Mouse (Mus musculus): ENCODE results near the gene Stx18.

Stx18 gene

DNA sequence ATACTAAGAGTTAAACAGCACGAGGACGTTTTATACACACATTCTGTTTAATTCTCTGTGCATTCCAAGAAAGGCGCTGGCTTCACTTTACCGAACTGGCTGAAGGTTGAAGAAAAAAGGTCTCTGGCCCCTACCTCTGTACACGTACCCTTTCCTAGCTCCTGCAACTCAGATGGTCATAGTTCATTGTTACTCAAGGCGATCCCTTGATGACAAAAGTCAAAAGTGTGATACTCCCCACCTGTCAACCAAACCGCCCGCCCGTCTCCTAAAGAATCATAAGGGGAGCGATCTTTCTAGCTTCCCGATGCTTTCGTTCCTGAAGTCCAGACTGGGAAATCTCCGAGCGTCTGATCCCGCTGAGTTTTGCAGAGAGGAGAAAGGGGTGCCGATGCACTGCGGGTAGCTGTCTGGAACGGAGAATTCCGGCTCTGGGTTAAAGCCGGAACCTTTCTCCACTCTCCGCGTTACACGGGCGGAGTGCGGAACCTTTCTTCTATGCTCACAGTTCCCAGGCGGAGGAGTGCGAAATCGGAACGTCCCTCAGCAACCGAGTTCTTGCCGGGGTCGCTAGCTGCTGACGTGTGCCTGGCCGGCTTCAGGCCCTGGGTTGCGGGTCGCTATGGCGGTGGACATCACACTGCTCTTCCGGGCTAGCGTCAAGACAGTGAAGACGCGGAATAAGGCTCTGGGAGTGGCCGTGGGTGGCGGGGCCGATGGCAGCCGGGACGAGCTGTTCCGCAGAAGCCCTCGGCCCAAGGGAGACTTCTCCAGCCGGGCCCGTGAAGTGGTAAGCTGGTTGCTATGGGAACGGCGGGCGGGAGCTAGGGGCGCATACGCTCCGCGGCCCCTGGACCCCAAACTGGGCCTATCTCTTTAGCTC, at the start of gene Stx18:
Gene Stx18, plus strand, starts transcription at position 33 of the 883 bp plus-strand sequence.
- DNase-seq (ENCODE audit: low spot score in 2 of 2) = peak; percentile 64 to 73

DNA sequence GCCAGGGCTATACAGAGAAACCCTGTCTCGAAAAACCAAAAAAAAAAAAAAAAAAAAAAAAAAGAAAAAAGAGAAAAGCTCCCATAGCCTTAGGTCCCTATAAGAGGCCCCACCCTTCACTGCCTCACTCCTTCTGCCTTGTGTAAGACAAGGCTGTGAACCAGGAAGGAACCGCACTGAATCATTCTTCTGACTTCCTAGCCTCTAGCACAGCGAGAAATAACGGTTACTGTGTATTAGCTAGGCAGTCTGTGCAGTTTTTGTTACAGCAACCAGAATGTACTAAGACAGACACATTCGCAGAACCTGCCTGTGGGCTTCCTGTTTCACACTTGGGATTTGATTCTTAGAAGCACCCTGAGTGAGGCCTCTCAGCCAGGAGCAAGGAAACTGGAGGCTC, 46.2 kb upstream of the Stx18 start:
- no peak for DNase-seq (ENCODE audit: low spot score in 2 of 2)

DNA sequence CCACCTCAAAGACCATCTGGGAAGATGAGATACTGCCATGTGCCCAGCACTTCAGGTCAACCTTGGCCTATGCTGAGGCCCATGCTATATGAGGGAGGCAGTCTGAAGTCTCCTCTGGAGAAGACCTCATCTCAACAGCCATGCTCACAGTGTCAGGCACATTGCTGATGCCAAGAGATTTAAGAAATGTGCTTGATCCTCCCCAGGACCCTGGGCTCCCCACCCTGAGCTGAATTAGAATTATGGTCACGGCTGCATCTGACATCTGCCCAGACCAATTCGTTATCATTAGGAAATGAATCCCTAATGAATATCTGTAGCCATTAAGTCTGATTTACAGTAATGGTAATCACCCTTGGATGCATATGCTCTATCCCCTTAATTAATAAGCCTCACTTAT, 39.7 kb upstream of the Stx18 start:
- no peak for DNase-seq (ENCODE audit: low spot score in 2 of 2)

DNA sequence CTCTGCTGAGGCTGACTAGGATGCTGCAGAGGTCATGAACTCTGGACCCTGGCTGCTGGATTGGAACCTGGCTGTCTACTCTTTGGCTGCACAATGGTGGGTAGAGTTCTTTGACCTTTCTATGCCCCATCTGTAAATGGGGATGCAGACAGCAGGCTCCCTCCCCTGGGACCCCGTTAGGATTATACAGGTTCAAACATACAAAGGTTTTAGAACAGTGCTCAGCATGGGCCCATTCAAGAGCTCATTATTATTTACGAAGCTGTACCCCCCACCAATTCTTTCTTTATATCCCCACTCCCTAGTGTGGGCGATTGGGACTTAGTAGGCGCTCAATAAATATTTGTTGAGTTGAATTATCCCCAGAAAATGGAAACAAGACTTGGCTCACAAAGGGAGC, 36.0 kb upstream of the Stx18 start:
- DNase-seq (ENCODE audit: low spot score in 2 of 2) = no peak

DNA sequence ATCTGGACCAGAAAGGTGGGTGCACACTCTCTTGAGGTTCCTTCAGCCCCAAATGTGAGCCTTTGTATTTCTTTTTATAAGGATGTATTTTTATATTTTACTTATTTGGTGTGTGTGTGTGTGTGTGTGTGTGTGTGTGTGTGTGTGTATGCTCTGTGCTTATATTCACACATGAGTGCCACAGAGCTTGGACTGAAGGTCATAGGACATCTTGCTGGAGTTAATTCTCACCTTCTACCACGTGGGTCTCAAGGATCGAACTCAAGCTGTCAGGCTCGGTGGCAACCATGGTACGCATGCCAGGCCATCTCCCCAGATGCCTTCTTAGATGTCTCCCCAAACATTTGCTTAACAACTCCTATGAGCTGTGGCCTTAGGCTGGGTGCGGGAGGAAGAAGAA, 33.8 kb upstream of the Stx18 start:
- DNase-seq (ENCODE audit: low spot score in 2 of 2) = no peak

DNA sequence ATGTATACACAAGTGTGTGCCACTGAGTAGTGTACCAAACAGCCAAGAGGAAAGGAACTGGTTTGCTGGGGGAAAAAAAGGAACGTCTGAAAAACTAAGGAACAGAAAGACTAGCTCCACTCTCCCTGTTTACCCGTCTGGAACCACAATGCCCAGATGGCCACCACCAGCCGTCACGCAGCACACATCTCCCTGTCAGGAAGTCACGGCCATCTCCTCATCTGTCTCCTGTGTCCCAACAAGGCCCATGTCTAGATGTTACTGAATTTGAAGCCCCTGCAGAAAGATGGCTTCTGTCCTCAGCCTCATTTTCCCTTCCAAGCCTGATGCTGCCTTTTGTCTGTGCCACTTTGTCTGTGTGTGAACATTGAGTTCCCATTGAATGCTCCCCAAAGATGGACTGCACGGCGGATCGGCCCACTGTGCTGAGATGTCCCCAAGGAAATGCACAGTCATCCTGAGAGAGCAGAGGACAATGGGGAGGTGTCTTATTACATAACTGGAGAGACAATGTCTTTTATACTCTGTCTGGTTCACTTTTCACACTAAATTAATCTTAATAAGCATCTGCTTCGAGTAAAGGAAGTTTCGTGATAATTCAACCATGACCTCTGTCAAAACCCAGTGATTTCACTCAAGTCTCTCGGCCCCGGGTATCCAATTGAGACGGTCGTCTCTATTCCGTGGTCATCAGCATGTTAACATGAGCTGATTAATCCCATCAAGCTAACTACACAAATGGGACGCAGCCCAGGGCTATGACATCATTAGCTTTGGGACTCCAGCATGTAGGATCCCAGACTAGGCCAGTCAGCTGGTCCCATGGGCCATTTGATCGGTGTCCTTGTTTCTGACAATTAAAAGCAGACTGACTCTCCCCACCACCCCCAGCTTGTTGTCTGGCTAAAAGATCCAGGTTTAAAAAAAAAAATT, 31.9 kb upstream of the Stx18 start:
- DNase-seq (ENCODE audit: low spot score in 2 of 2) = no peak

DNA sequence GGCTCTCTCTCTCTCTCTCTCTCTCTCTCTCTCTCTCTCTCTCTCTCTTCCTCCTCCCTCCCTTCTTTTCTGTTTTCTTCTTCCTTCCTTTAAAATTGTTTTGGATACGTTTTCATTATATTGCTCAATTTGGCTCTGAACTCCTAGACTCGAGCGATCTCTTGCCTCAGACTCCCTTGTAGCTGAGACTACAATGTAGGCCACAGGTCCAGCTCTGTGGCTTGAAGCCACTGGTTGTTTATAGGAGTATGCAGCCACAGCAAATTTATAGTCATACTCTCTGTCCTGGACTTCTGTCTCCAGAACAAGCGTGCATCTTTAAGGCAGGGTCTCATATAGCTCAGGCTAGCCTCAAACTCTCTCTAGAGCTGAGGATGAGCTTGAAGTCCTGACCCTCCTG, 29.5 kb upstream of the Stx18 start:
- no peak for DNase-seq (ENCODE audit: low spot score in 2 of 2)

DNA sequence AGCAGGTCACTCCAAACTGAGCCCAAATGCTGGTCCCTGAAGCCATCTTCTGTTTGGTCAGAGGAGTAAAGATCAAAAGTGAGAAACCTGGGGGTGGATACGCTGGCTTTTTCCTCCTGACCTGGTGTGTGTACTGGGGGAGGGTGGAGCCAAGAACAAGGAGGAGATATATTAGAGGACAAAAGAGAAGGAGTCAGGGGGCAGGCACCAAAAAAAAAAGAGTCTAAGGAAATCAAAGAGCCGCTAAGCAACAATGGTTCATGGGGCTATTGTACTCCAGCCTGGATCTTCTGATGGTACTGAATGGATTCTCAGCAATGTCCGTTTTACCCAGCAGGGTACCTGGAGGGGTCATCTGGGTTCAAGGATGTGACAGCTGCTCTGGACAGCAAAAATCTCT, 23.6 kb upstream of the Stx18 start:
- DNase-seq (ENCODE audit: low spot score in 2 of 2) = no peak

DNA sequence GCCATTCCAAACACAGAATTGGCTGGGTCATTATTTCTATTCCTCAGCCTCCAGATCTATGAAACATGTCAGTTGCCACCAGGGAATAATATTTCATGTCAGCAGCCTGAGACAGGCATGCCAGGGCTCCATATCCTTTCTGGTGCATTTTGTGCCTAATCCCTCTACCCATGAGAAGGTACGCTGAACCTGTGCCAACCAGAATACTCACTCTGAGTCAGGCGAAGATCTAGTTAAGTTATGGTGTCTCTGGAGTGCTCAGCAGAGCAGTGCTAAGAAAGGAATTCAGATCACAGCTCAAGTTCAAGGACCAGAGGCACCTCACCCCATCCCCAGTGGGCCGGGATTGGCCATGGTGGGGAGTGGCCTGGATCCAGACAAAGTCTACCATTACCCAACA, 21.6 kb upstream of the Stx18 start:
- no peak for DNase-seq (ENCODE audit: low spot score in 2 of 2)

DNA sequence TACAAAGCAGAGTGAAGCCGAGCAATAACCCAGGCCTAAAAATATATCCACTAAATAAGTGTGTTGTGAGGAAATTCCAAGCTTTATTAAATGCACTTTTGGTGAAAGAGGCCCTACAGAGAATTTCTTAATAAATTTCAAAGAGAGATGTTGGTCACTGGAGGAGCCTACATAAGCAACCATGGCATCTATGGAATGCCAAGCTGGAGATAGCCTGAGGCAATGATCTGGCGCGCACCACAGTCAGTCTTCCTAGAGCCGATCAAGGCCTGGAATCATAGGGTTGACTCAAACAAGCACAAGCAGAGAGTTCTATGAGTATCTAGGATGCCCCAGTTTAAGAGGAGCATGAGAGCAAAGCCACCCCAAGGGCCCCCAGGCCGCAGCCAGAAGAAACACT, 10.9 kb upstream of the Stx18 start:
- DNase-seq (ENCODE audit: low spot score in 2 of 2) = no peak

DNA sequence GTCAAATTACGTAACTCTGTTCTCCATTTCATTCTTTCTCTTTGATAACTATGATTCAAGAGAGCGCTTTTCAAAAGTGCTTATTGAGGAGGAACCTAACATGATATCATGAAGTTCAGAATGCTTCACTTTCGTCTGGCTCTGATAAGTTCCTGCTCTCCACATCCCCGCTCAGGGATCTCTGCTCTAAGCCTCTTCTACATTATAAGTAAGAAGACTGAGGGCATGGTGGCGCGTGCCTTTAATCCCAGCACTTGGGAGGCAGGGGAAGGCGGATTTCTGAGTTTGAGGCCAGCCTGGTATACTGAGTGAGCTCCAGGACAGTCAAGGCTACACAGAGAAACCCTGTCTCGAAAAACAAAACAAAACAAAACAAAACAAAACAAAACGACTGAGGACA, 268 bp upstream of the Stx18 start:
- no peak for DNase-seq (ENCODE audit: low spot score in 2 of 2)

DNA sequence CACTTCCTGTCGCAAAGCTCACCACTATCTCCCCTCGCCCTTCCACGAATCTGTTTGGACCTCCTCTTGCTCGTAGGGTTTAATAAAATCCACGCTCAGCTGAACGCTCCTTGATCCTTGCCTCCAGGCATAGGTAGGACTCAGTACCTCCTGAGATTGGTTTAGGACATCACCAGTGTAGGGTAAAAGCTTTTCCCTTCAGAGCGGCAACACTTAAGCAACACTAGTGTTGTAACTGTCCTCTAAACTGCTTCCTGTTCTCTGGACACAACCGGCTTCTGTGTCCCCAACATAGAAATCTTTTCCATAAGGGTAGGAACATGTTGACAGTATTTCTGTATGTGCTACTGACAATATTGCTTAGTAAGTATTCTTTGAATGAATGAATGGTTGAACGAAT, 1.3 kb downstream of the Stx18 start:
- no peak for DNase-seq (ENCODE audit: low spot score in 2 of 2)

DNA sequence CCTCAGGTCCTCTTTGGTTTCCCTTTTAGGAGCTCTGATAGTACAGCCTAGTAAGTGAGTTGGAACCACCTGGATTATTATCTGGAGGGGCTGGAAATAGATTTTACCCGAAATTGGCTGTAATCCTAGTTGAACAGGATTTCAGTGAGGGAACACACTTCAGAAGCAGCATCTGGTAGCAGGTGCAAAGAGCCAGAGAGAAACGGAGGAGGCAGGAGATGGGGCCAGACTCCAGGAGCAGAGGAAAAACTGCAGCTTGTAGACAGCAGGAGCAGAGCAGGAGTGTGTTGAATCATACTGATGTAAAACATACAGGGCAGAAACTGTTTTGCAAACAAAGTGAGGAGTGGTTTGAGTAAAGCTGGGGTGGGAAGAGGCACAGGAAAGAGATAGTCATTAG, 6.4 kb downstream of the Stx18 start:
- no peak for DNase-seq (ENCODE audit: low spot score in 2 of 2)

DNA sequence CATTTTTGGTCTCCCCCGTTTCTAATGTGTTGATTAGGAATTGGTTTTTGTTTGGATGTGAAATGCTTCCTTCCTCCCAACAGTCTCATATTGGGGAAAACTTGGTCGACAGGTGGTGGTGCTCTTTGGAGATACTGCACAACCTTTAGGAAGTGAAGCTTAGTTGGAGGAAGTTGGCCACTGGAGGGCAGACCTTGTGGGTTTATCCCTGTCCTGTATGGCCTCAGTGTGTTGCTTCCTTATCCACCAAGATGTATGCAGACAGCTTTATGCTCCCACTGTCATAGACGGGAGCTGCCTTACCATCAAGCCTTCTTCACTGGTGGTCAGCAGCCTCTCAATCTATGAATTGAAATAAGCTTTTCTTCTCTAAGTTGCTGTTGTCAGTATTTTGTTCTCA, 9.6 kb downstream of the Stx18 start:
- no peak for DNase-seq (ENCODE audit: low spot score in 2 of 2)

DNA sequence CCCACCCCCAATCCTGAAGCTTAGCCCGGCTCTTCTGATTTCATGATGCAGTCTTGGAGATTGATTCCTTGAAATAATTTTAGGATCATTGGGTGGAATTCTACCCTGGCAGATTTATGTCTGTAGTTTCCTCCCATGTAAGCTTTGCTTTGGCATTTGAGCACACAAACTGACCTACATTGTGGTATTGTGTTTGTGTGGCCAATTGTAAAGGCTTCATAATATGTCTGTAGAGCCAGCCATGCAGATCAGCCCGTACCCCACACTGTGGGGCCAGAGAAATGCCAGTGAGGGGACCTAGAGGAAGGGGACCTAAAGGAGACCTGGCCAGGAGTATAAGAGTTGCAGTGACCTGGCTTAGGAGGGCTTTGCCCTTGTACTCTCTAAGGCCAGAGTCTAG, 22.5 kb downstream of the Stx18 start:
- DNase-seq (ENCODE audit: low spot score in 2 of 2) = no peak

DNA sequence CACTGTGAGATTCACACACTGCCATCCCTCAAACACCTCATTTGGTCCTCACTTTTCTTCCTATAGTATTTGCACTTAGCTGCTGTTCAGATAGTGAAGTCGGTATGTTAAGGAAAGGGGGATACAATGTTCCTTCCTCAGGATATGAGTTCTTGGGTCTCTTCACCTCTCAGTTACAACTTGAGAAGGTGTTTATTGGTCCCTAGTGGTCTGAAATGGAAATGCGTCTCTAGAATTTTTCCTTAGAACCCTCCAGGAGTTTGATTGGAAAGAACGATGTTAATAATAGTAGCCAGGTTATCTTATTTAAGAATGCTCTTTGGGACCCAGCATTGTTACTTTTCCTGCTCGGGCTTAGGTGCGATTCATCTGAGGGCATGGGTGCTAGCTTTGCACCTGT, 24.2 kb downstream of the Stx18 start:
- DNase-seq (ENCODE audit: low spot score in 2 of 2) = no peak

DNA sequence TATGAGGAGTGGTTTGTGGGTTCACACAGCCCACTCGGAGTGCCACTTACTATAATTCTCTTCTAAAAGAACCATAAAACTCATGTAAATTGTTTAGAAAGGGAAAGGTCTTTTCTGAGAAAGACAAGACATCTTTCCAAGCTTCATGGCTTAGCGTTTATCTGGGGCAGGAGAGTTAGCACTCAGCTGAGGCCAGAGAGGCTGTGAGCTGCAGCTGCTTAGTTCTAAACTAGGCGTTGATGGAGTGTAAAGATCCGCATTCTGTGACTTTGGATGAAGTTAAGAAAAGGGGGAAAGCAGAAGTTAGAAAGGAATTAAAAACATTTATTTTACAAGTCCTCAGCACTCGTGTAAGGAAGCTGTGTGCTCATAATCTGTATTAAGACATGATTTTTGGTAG, 24.8 kb downstream of the Stx18 start:
- no peak for DNase-seq (ENCODE audit: low spot score in 2 of 2)

DNA sequence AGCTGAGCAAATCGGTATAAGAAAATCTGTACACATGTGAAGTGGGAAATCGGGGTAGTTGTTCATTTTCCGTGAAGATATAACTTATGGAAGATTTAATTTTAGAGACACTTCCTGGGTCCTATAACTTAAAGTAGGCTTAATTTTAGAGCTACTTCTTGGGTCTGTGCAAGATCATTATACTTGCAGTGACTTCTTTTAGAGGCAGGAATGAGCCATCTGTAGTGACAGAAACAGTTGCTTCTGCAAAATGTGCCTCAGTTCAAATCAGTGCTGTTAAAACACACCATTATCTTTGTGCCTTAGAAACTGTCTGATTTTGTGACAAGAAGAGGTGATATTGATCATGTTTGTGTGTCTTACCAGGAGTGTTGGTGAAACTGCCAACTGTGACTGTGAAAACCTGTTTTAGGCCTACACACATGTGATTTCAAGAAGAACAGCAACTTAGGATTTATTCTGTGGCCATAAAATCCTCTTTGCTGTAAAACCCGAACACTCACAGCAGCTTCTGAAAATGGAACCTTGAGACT, 25.6 kb downstream of the Stx18 start:
- no peak for DNase-seq (ENCODE audit: low spot score in 2 of 2)

DNA sequence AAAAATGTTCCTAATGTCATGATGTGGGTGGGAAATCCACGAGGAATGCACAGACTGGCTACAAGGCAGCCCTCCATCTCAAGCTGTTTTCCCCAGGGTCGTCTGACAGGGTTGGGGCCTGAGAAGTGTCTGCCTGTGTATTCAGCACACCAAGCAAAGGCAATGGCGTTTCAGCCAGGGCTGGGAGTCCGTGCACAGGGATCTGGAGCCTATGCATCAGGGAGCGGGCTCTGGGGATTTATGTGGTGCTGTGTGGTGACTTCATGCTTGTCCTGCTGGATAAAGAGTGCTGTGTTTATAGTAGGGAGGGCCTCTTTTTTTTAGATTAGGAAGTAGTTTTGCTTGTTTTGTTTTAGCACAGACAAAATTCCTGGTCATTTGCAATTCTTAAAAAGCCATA, 26.2 kb downstream of the Stx18 start:
- no peak for DNase-seq (ENCODE audit: low spot score in 2 of 2)

DNA sequence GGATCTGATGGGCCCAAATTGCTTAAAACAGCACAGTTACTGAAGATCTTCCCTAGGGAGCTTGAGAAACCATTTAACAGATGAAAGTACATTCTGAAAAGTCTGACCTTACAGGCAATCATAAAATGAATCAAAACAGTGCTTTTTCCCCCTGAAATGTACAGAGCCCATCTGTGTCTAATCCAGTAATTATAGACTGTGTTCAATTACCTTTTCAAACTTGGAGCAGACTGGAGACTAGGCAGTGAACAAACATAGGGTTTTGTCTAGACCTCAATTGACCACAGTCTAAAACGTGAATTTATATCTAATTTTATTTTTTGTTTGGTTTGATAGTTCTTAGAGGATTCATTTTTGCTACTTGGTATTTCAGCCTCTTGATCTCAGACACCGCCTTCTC, 26.9 kb downstream of the Stx18 start:
- DNase-seq (ENCODE audit: low spot score in 2 of 2) = no peak

DNA sequence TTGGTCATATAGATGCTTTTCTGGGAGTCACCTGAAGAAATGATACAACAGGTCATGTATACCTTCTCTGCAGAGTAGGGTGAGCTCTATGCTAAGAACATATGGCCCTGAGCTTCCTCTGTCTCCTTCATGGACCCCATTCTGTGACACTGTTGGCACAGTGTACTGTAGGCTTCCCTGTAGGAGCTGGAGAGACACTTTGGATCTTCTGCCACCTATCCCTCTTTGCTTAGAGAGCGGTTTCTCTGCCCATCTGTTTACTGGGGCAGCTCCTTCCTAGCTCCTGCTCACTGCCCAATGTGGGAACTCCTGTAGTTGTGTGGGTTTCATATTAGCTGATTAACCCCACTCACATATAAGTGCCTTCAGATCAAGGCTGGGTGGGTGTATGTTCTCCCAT, 28.1 kb downstream of the Stx18 start:
- no peak for DNase-seq (ENCODE audit: low spot score in 2 of 2)

DNA sequence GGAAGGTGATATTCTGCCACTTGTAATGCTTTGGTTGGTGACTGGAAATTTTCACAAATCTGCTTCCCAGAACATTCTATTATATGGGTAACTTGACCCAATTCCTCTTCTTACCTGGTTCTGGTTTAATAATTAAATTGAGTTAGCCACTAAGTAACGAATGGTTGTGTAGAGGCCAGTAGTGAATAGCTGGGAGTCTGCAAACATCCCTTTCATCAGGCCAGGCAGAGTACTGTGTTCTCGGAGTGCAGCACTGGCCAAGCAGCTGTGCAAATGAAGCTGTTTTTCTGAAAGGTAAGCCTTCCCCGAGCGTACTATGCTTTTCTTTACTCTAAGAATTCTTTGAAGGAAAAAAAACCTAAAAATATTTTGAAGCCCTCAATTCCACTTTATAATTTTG, 37.8 kb downstream of the Stx18 start:
- DNase-seq (ENCODE audit: low spot score in 2 of 2) = no peak

DNA sequence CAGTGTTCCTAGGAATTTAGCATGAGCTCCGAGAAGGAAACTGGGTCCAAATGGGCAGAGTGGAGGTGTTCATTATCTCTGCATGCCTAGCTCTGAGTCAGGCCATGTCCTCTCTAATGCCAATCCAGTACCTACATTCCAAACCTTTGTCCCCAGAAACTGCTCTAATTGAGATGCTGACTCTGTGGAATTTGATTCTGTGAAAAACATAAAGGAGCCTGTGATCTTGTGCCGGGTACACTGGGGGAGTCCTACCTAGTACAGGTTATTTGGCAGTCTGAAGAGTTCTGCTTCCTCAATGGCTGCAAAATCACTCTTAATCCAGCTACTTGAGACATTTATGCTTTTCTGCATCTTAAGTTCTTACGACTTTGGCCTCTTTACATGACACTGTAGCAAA, 40.0 kb downstream of the Stx18 start:
- DNase-seq (ENCODE audit: low spot score in 2 of 2) = no peak
